ENCODE assay signal across 29 mouse cellular contexts in the genomic region with DNA sequence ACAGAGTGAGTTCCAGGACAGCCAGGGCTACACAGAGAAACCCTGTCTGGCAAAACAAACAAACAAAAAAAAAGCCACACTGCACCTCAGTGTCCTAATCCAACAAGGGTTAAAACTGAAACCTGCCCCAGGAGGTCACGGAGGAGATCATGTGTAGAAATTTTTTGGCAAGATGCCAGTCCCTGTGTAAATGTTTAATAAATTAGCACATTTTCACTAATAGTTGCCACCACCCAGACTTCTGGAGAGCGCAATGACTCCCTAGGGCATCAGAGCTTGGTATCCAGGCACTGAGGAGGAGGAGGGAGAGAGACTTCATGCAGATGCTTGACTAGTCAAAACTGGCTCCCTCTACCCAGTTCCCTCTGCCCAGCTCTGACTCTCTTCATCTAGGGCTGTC. TPM values are rescaled to one million over a fixed set of nuclear protein-coding genes. Genes with fewer than 3 reads are reported as not detected.
A peak's percentile ranks its signal among the peaks of the same experiment; 100 is the strongest.
DNase-seq lines count a peak whose midpoint lies in the region; ATAC-seq and TF ChIP-seq lines count a peak whose summit lies in the region.
"Had no signal": no experiment of that assay in that cellular context is flagged by ENCODE, and none has a peak within 500 bp of the region (broad histone marks: within the 10 kb centered on the region; RNA-seq: fewer than 3 reads in every experiment).

No protein-coding gene starts in this region.

- no peak overlapping the region for H3K4me3 ChIP-seq in kidney, embryonic 15.5 days (replicated peaks)
- H3K4me3 ChIP-seq in kidney, postnatal 0 days (replicated peaks; ENCODE audit: low read depth, low read length) = no peak overlapping the region
- no peak overlapping the region for H3K4me3 ChIP-seq in heart, adult 2 months
- H3K4me3 ChIP-seq: forebrain, embryonic 15.5 days; gastrocnemius, adult 2 months; heart, embryonic 12.5 days; hindbrain, embryonic 13.5 days; liver, embryonic 12.5 days had no signal

- no peak for TF ChIP-seq EP300 in heart, adult 2 months (IDR thresholded peaks at IDR 0.05; ENCODE audit: insufficient read depth, low read depth, low read length)

- intact Hi-C loops in heart, adult 2 months (cut with DNase I) = no loop called here

- H3K9ac ChIP-seq in kidney, embryonic 15.5 days = no peak overlapping the region
- no peak overlapping the region for H3K9ac ChIP-seq in kidney, postnatal 0 days (ENCODE audit: low read depth, low read length)
- no peak overlapping the region for H3K9ac ChIP-seq in heart, adult 2 months (ENCODE audit: low read depth, low read length)
- H3K9ac ChIP-seq: forebrain, embryonic 15.5 days; heart, embryonic 12.5 days; hindbrain, embryonic 13.5 days; liver, embryonic 12.5 days had no signal

- no peak overlapping the region for H3K27ac ChIP-seq in kidney, embryonic 15.5 days
- H3K27ac ChIP-seq in kidney, postnatal 0 days = no peak overlapping the region
- no peak overlapping the region for H3K27ac ChIP-seq in heart, adult 2 months
- H3K27ac ChIP-seq: forebrain, embryonic 15.5 days; gastrocnemius, adult 2 months; hindbrain, embryonic 13.5 days; liver, embryonic 12.5 days had no signal

- TF ChIP-seq CTCF in kidney, postnatal 0 days (IDR thresholded peaks at IDR 0.05; ENCODE audit: low read depth) = no peak
- no peak for TF ChIP-seq CTCF in heart, adult 2 months (IDR thresholded peaks at IDR 0.05)

- peaks cover 43% of the 10 kb centered on the region for H3K4me1 ChIP-seq in kidney, embryonic 15.5 days
- H3K4me1 ChIP-seq in kidney, postnatal 0 days (replicated peaks; ENCODE audit: insufficient read depth, low read length) = peaks cover 27% of the 10 kb centered on the region
- peaks cover 16% of the 10 kb centered on the region for H3K4me1 ChIP-seq in heart, adult 2 months (ENCODE audit: control insufficient read depth, insufficient read depth, low read length)

- H3K9me3 ChIP-seq in kidney, embryonic 15.5 days (replicated peaks) = no peaks in the 10 kb centered on the region
- no peaks in the 10 kb centered on the region for H3K9me3 ChIP-seq in kidney, postnatal 0 days (replicated peaks; ENCODE audit: low read length)
- H3K9me3 ChIP-seq: forebrain, embryonic 15.5 days; heart, embryonic 12.5 days; hindbrain, embryonic 13.5 days; liver, embryonic 12.5 days had no signal

- ATAC-seq in kidney, embryonic 15.5 days (replicated peaks; ENCODE audit: low FRiP score) = no peak
- ATAC-seq in kidney, postnatal 0 days (replicated peaks; ENCODE audit: low FRiP score, low read depth) = no peak
- ATAC-seq: activated CD4-positive, CD25-positive, alpha-beta regulatory T cell, adult 4 months; CD4-positive, CD25-positive, alpha-beta regulatory T cell, adult 4 months; forebrain, embryonic 15.5 days; intestine, embryonic 16.5 days; liver, embryonic 12.5 days had no signal

- H3K27me3 ChIP-seq in kidney, embryonic 15.5 days = peaks cover 28% of the 10 kb centered on the region
- no peaks in the 10 kb centered on the region for H3K27me3 ChIP-seq in kidney, postnatal 0 days (ENCODE audit: insufficient read depth, low read length)
- no peaks in the 10 kb centered on the region for H3K27me3 ChIP-seq in heart, adult 2 months (ENCODE audit: control insufficient read depth, insufficient read depth, low read length)

- no peaks in the 10 kb centered on the region for H3K36me3 ChIP-seq in kidney, embryonic 15.5 days
- H3K36me3 ChIP-seq in kidney, postnatal 0 days (ENCODE audit: insufficient read depth, low read length) = no peaks in the 10 kb centered on the region
- no peaks in the 10 kb centered on the region for H3K36me3 ChIP-seq in heart, adult 2 months (ENCODE audit: control insufficient read depth, insufficient read depth, low read length)
- H3K36me3 ChIP-seq: forebrain, embryonic 15.5 days; heart, embryonic 12.5 days; hindbrain, embryonic 13.5 days; liver, embryonic 12.5 days had no signal

- peak; percentile 43 for DNase-seq in kidney, adult 18-20 months
- peak; percentile 31 for DNase-seq in testis, postnatal 10 days (ENCODE audit: low spot score)
- no peak for DNase-seq in testis, postnatal 14 days (ENCODE audit: low spot score)
- DNase-seq in kidney, postnatal 0 days (ENCODE audit: low spot score) = peak; percentile 57
- DNase-seq in ovary, postnatal 36 days (ENCODE audit: low spot score) = no peak
- DNase-seq in heart, adult 2 months = no peak
- DNase-seq: adrenal gland, adult 8-10 months; cerebellum, adult 11-12 months; cerebellum, postnatal 14 days; gastrocnemius, adult 2 months; gastrocnemius, postnatal 36 days; heart, adult 18-20 months; heart, postnatal 4 days; lung, adult 18-20 months; lung, postnatal 10 days; midbrain, embryonic 14.5 days; spleen, adult 18-20 months; thymus, adult 2 months; thymus, postnatal 36 days had no signal

- no peaks in the 10 kb centered on the region for H3K79me2 ChIP-seq in heart, adult 2 months (replicated peaks; ENCODE audit: control insufficient read depth, insufficient read depth, low read length)

- H3K4me2 ChIP-seq in kidney, embryonic 15.5 days = no peak overlapping the region
- H3K4me2 ChIP-seq in kidney, postnatal 0 days (ENCODE audit: low read length) = no peak overlapping the region
- H3K4me2 ChIP-seq: forebrain, embryonic 15.5 days; heart, embryonic 12.5 days; hindbrain, embryonic 13.5 days; liver, embryonic 12.5 days had no signal

- WGBS in kidney, embryonic 15.5 days = 60% methylated on average over 2 of the region's 2 CpGs
- 37% methylated on average over 2 of the region's 2 CpGs for WGBS in kidney, postnatal 0 days
- 58% methylated on average over 2 of the region's 2 CpGs for WGBS in heart, adult 2 months

- TF ChIP-seq POLR2A in heart, adult 2 months (IDR thresholded peaks at IDR 0.05; ENCODE audit: insufficient read depth, low read depth, low read length) = no peak

RNA-seq across cellular contexts. Expression of gene Fgr, which starts 5.3 kb away (rescaled TPM):
- 0.63 and 0.81 TPM in 2 replicates for polyA plus RNA-seq in kidney, embryonic 15.5 days (2015; fragmentation: Nextera tagmentation; extraction: Ambion mirVana)
- 0.47 and 0.51 TPM in 2 replicates for polyA plus RNA-seq in kidney, postnatal 0 days (2015; fragmentation: Nextera tagmentation; extraction: Ambion mirVana)
- under 1 TPM; 0.43 to 0.47 TPM for total RNA-seq in heart, adult 2 months (2021)
- 0.73 and 1.7 TPM in 2 replicates for polyA plus RNA-seq in heart, adult 2 months (2012; rRNA removed)
- total RNA-seq: left cerebral cortex, postnatal 14 days had no signal
- polyA plus RNA-seq: hindbrain, embryonic 13.5 days; neural tube, embryonic 14.5 days had no signal

RNA-seq across cellular contexts. Expression of gene Ahdc1, which starts 31.9 kb away (rescaled TPM):
- polyA plus RNA-seq in kidney, embryonic 15.5 days (2015; fragmentation: Nextera tagmentation; extraction: Ambion mirVana) = 7.4 and 10.1 TPM in 2 replicates
- polyA plus RNA-seq in kidney, postnatal 0 days (2015; fragmentation: Nextera tagmentation; extraction: Ambion mirVana) = 6.4 and 6.7 TPM in 2 replicates
- 10 to 100 TPM; 42.6 to 50.9 TPM for total RNA-seq in heart, adult 2 months (2021)
- 19.5 and 21.8 TPM in 2 replicates for polyA plus RNA-seq in heart, adult 2 months (2012; rRNA removed)

RNA-seq across cellular contexts. Expression of gene Fam76a, which starts 56.8 kb away (rescaled TPM):
- polyA plus RNA-seq in kidney, embryonic 15.5 days (2015; fragmentation: Nextera tagmentation; extraction: Ambion mirVana) = 35.1 and 35.8 TPM in 2 replicates
- 44.8 and 47.1 TPM in 2 replicates for polyA plus RNA-seq in kidney, postnatal 0 days (2015; fragmentation: Nextera tagmentation; extraction: Ambion mirVana)
- 10 to 100 TPM; 29.5 to 45.1 TPM for total RNA-seq in heart, adult 2 months (2021)
- polyA plus RNA-seq in heart, adult 2 months (2012; rRNA removed) = 13.3 and 16.3 TPM in 2 replicates

Comparison
In these comparisons a context has a peak if more than half of its experiments do, and no peak if none do; other contexts are left out.
1. DNase-seq: peak in kidney, adult 18-20 months (single experiment), testis, postnatal 10 days (single experiment) and kidney, postnatal 0 days (single experiment); none in testis, postnatal 14 days (single experiment), ovary, postnatal 36 days (single experiment) and heart, adult 2 months (0 of 2).